Mouse (Mus musculus): Measurements from ENCODE around the gene Mat2a.
"Not testable (repeated sequence)": the region's sequence is repeated elsewhere in the genome, so short reads cannot be mapped to it uniquely, and the experiment has no call there.

Mat2a gene

DNA sequence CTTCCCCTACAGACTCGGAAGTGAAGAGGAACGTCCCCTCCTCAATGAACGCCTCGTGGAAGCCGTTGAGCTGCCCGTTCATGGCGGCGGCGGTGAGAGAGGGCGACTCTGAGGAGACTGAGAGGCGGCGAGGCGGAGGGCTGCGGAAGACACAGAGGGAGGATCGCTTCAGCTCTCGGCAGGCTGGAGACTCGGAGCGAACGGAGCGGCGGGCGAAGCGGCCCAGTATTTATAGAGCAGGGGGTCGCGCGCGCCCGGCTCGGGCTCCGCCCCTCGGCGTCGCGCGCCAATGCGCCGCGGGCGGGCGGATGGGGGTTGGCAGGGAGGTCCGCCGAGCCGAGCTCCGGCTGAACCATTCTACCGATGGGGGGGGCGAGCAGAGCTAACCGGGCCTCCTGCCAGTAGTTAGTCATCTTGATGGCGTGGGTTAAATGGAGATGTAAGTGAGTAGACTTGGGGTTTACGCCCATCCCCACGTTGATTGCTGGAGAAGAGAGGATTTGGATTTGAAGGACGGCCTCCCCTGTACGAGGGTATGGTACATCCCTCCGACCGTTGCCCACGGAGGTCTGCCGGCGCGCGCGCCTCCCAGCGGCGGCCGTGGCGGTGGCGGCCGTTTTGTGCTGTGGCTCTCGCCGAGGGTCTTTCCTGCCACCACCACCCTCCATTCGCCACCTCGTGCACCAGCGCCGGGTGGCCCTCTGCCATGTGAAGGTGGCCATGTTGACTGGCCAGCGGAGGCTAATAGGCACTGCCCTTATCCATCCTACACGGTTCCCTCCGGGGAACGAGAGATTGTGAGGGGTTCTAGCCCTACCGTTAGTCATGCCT lies at the start of gene Mat2a:
Gene Mat2a (minus strand): TSS at position 204 of the 831 bp plus-strand sequence.
- peak; percentile 94 for DNase-seq (ENCODE audit: low spot score in 2 of 2)

DNA sequence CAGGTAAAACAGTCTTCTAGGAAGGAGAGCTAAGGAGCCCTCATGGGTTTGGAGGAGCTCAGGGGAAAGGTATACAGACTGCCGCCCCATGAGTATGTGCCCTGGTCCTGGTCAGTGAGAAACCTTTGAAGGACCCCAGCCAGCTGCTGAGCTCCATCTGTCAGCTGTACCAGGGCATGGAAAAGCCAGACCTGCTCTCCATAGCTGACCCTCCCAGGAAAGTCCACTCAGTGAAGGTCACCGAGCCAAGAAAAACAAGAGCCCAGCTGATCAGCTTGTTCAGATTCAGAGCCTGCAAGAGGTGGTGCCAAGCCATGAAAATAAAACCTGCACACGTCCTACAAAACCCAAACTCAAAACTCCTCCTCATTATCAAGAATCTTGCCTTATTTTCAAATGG lies 49.5 kb upstream of the Mat2a start:
- peak; percentile 77 to 81 for DNase-seq (ENCODE audit: low spot score in 2 of 2)

- no peak for DNase-seq (ENCODE audit: low spot score in 2 of 2)
These were observed 47.9 kb upstream of the Mat2a start for GRCm38 (mm10) chr6:72487282-72487681.

- no peak for DNase-seq (ENCODE audit: low spot score in 2 of 2)
These were observed 46.9 kb upstream of the Mat2a start for GRCm38 (mm10) chr6:72486307-72486706.

- no peak for DNase-seq (ENCODE audit: low spot score in 2 of 2)
These were observed 45.5 kb upstream of the Mat2a start for GRCm38 (mm10) chr6:72484887-72485286.

GRCm38 (mm10) chr6:72482156-72482555 lies 42.8 kb upstream of the Mat2a start:
- DNase-seq (ENCODE audit: low spot score in 2 of 2) = no peak

DNA sequence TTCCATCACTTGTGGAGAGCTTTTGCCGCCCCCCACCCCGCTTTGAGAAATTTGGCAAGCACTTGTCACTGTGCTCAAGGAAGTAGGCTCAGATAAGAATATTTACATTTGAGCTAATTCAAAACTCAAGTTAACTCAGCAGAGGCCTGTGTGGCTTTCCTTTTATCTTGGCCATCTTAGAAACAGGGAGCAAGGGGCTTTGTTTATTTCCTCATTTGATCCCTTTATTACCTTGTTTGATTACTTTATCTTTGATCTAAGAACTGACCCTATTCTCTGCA lies 41.0 kb upstream of the Mat2a start:
- DNase-seq (ENCODE audit: low spot score in 2 of 2) = no peak

- no peak for DNase-seq (ENCODE audit: low spot score in 2 of 2)
These were observed 40.5 kb upstream of the Mat2a start for GRCm38 (mm10) chr6:72479645-72480421.

- not testable (repeated sequence) for DNase-seq (ENCODE audit: low spot score in 2 of 2)
These were observed 39.3 kb upstream of the Mat2a start for GRCm38 (mm10) chr6:72478691-72479090.

GRCm38 (mm10) chr6:72477621-72478020 lies 38.3 kb upstream of the Mat2a start:
- no peak for DNase-seq (ENCODE audit: low spot score in 2 of 2)

DNA sequence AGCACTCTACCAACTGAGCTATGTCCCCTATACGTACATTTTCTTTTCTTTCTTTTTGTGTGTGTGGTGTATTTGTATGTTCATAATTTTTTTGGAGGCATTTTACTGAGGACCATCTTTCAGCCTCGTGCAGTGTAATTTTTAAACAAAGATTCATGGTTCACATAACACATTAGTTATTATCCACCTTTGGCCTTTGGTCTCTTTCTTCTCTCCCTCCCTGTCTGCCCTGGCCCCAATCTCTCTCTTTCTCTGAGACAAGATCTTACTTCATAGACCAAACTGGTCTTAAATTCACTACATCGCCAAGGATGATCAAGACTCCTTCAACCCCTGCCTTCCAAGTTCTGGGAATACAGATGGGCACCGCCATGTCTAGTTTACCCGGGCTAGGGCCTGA lies 37.5 kb upstream of the Mat2a start:
- DNase-seq (ENCODE audit: low spot score in 2 of 2) = no peak

- no peak for DNase-seq (ENCODE audit: low spot score in 2 of 2)
These were observed 36.0 kb upstream of the Mat2a start for GRCm38 (mm10) chr6:72475221-72475985.

- peak; percentile 82 to 85 for DNase-seq (ENCODE audit: low spot score in 2 of 2)
These were observed 34.1 kb upstream of the Mat2a start for GRCm38 (mm10) chr6:72473264-72474041.

DNA sequence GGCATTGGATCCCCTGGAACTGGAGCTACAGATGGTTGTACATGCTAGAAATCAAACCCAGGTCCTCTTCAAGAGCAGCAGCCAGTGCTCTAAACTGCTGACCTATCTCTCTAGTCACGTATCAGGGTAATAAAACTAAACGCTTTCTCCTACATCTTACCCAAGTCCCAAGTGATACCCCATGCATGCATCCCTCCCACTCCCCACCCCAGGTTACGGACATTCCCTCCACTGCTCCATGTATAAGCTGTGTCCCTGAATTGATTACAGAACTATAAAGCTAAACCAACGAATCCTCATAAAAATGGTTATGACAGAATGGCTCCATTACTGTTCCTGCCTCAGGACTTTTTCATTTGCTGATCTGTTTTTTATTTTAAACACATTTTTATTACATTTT lies 26.8 kb upstream of the Mat2a start:
- no peak for DNase-seq (ENCODE audit: low spot score in 2 of 2)

GRCm38 (mm10) chr6:72465361-72466157 lies 26.2 kb upstream of the Mat2a start:
- DNase-seq (ENCODE audit: low spot score in 2 of 2) = peak; percentile 41 to 55

DNA sequence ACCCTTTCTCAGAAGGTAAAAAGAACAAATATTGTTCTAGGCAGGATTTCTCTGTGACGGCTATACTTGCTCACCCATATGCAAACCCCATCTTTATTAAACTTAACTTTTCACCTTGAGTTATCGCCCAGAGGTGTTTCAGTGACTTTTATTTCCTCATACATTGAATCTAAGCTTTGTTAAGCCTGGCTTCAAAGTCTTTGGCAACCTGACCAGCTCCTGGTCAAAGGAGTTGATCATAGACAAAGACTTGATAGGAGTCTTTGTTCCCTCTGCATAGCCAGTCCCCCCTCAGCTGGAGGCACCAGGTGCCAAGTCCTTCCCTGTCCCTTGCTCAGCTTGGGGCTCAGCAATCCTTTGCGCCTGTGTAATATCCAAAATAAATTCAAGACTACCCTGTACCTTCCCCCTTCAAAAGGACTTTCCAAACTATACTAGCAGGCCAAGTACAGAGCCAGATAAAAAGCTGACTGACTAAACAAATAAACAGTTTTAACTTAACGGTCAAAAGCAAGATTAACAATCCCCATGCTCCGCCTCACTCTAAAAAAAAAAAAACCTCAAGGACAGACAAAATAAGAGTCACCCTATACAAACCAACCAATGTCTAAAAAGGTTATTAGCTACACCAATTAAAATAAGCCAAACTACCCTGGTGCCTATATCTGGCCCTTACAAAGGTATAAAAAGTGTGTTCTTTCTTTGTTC lies 23.3 kb upstream of the Mat2a start:
- not testable (repeated sequence) for DNase-seq (ENCODE audit: low spot score in 2 of 2)

GRCm38 (mm10) chr6:72460036-72460801 lies 20.9 kb upstream of the Mat2a start:
- DNase-seq (ENCODE audit: low spot score in 2 of 2) = peak in 1 of 2 experiments; percentile 24

GRCm38 (mm10) chr6:72458921-72459320 lies 19.6 kb upstream of the Mat2a start:
- no peak for DNase-seq (ENCODE audit: low spot score in 2 of 2)

DNA sequence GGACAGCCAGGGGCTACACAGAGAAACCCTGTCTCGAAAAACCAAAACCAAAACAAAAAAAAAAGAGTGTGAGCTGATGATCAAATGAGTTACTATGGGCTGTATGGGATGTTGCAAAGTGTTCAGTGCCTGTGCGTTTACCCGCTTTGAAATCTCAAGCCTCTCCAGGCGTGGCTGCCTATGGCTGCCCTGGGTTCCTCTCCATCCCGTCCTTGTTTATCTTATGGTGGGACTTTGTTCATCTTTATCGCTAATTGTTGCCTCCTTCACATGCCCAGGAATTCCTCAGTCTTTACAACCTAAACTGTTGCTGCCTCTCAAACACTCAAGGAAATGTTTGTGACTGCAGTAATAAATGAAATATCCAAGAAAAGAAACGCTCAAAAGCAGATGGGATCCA lies 19.1 kb upstream of the Mat2a start:
- no peak for DNase-seq (ENCODE audit: low spot score in 2 of 2)
